Mouse (Mus musculus) thymus, adult 2 months (tissue): ENCODE data around the gene Atf4.

Experiments used
- CTCF ChIP-seq: fragments of 200-500 bp; IDR thresholded peaks from 2 replicates; pipeline ENCODE4 v1.5.1; 2012; ENCODE audit warnings: mild to moderate bottlenecking, control low read depth, low read length, moderate library complexity, borderline replicate concordance; ENCODE audit not compliant: control insufficient read depth, poor library complexity, insufficient read depth; ENCODE audit errors: extremely low read depth
- POLR2A ChIP-seq: fragments of 200-500 bp; IDR thresholded peaks from 2 replicates; pipeline ENCODE4 v1.6.1; 2012; ENCODE audit warnings: mild to moderate bottlenecking, low read length, control low read depth, moderate library complexity; ENCODE audit not compliant: control insufficient read depth, poor library complexity, insufficient read depth; ENCODE audit errors: extremely low read depth

DNA sequence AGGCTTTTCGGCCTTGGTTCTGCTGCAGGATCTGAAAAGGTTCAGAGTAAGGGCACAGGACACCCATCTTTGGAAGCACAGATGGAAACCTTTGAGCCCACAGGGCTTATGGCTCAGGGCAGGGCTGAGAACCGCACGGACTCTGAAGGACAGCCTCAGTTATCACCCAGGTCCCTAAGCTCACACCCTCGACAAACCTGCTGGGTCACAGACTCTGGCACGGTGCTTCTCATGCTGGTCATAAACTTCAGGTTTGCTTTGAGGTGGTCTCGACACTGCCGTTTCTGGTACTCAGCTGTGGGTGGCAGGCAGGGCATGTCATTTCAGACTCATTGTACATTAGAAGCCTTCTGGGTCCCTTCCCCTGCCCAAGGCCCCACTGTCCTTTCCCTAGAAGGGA, 6.1 kb downstream of the Atf4 start:
- TF ChIP-seq CTCF (no peak), POLR2A (no peak)
